Mouse (Mus musculus) effector memory CD4-positive, alpha-beta T cell, adult 7 months (primary cell): Measurements from ENCODE around the gene Tlr9. TPM values are rescaled to one million over a fixed set of nuclear protein-coding genes. Genes with fewer than 3 reads are reported as not detected.

ENCODE experiments used
- polyA plus RNA-seq: library from polyadenylated mRNA; unstranded; fragments of 100-300 nt; shearing (Covaris generic); gene quantifications from one replicate; pipeline ENCODE4 v1.2.1, GENCODE M21; 2017

Tlr9 gene
- polyA plus RNA-seq: not detected

GRCm38 (mm10) chr9:106222261-106222851 is at the start of gene Tlr9:
TSS of gene Tlr9 (plus strand) at chr9:106222598.

GRCm38 (mm10) chr9:106199535-106200272 is 22.7 kb upstream of the Tlr9 start, which contains the start of gene Ppm1m:
TSS of gene Ppm1m (minus strand) at chr9:106199746.

GRCm38 (mm10) chr9:106202819-106203636 is 19.4 kb upstream of the Tlr9 start, which contains the start of gene Twf2:
TSS of gene Twf2 (plus strand) at chr9:106203108.

Other genes starting within 250 kb of the Tlr9 start
- gene Col6a4, start 125.8 kb upstream of the Tlr9 start, polyA plus RNA-seq: not detected
- 2.6 TPM for gene Glyctk, start 64.5 kb upstream of the Tlr9 start, polyA plus RNA-seq
- gene Wdr82, start 51.7 kb upstream of the Tlr9 start, polyA plus RNA-seq: 49.7 TPM
- 46.1 TPM for gene Ppm1m, start 22.9 kb upstream of the Tlr9 start, polyA plus RNA-seq
- gene Twf2, start 19.5 kb upstream of the Tlr9 start, polyA plus RNA-seq: 115 TPM
- gene Alas1, start 26.1 kb downstream of the Tlr9 start, polyA plus RNA-seq: 20.0 TPM
- gene Poc1a, start 58.5 kb downstream of the Tlr9 start, polyA plus RNA-seq: 2.5 TPM
- 28.5 TPM for gene Dusp7, start 146.0 kb downstream of the Tlr9 start, polyA plus RNA-seq
- gene Rpl29, start 206.9 kb downstream of the Tlr9 start, polyA plus RNA-seq: 701 TPM
- 28.6 TPM for gene Acy1, start 215.7 kb downstream of the Tlr9 start, polyA plus RNA-seq
- 8.5 TPM for gene Abhd14b, start 224.9 kb downstream of the Tlr9 start, polyA plus RNA-seq
- 27.0 TPM for gene Abhd14a, start 225.1 kb downstream of the Tlr9 start, polyA plus RNA-seq
- gene Pcbp4, start 230.7 kb downstream of the Tlr9 start, polyA plus RNA-seq: 16.2 TPM
- gene Gpr62, start 243.3 kb downstream of the Tlr9 start, polyA plus RNA-seq: not detected